In genomic region chr6:56029986-56030385, GRCm38 (mm10) we compare ENCODE assay signal across 26 mouse cellular contexts. TPM values are rescaled to one million over a fixed set of nuclear protein-coding genes. Genes with fewer than 3 reads are reported as not detected.
"Had no signal": no experiment of that assay in that cellular context is flagged by ENCODE, and none has a peak within 500 bp of the region (broad histone marks: within the 10 kb centered on the region; RNA-seq: fewer than 3 reads in every experiment).

No protein-coding gene starts in this region.

- H3K9ac ChIP-seq: heart, embryonic 12.5 days; hindbrain, embryonic 12.5 days; hindbrain, embryonic 14.5 days; intestine, embryonic 15.5 days; limb, embryonic 12.5 days had no signal

- H3K4me1 ChIP-seq: intestine, embryonic 15.5 days; limb, embryonic 10.5 days; limb, embryonic 12.5 days had no signal

- H3K4me2 ChIP-seq: heart, embryonic 12.5 days; hindbrain, embryonic 12.5 days; hindbrain, embryonic 14.5 days; intestine, embryonic 15.5 days; limb, embryonic 12.5 days; liver, embryonic 11.5 days had no signal

- H3K4me3 ChIP-seq: heart, embryonic 10.5 days; heart, embryonic 12.5 days; hindbrain, embryonic 10.5 days; hindbrain, embryonic 12.5 days; intestine, embryonic 15.5 days; layer of hippocampus, adult 2 months; limb, embryonic 10.5 days; limb, embryonic 12.5 days had no signal

- H3K9me3 ChIP-seq: heart, embryonic 10.5 days; heart, embryonic 12.5 days; hindbrain, embryonic 10.5 days; hindbrain, embryonic 12.5 days; intestine, embryonic 15.5 days; limb, embryonic 10.5 days; limb, embryonic 12.5 days had no signal

- DNase-seq: gastrocnemius, postnatal 14 days; gastrocnemius, postnatal 36 days; heart, adult 11 months; heart, postnatal 10 days; heart, postnatal 4 days; kidney, adult 18-20 months; kidney, adult 8-10 months; kidney, postnatal 10 days; kidney, postnatal 25 days; kidney, postnatal 4 days; liver had no signal

- ATAC-seq: hindbrain, embryonic 16.5 days; inflammation-experienced regulatory T-cells, adult 6 months; intestine, embryonic 15.5 days; intestine, postnatal 0 days had no signal

- H3K36me3 ChIP-seq: heart, embryonic 10.5 days; heart, embryonic 12.5 days; hindbrain, embryonic 10.5 days; hindbrain, embryonic 12.5 days; intestine, embryonic 15.5 days; limb, embryonic 10.5 days; limb, embryonic 12.5 days had no signal

- H3K27ac ChIP-seq: heart, embryonic 10.5 days; hindbrain, embryonic 10.5 days; hindbrain, embryonic 12.5 days; hindbrain, embryonic 14.5 days; intestine, embryonic 15.5 days; layer of hippocampus, adult 2 months; limb, embryonic 10.5 days; limb, embryonic 12.5 days had no signal

- H3K27me3 ChIP-seq: heart, embryonic 12.5 days; hindbrain, embryonic 12.5 days; intestine, embryonic 15.5 days; limb, embryonic 12.5 days had no signal

RNA-seq across cellular contexts. Expression of gene Ppp1r17, which starts 12.7 kb away (rescaled TPM):
- polyA plus RNA-seq: gonadal fat pad, adult 2 months; inflammation-experienced regulatory T-cells, adult 6 months; kidney, embryonic 14.5 days; limb, embryonic 10.5 days had no signal
